Mouse (Mus musculus): ENCODE measurements around the gene Gm13278.

DNA sequence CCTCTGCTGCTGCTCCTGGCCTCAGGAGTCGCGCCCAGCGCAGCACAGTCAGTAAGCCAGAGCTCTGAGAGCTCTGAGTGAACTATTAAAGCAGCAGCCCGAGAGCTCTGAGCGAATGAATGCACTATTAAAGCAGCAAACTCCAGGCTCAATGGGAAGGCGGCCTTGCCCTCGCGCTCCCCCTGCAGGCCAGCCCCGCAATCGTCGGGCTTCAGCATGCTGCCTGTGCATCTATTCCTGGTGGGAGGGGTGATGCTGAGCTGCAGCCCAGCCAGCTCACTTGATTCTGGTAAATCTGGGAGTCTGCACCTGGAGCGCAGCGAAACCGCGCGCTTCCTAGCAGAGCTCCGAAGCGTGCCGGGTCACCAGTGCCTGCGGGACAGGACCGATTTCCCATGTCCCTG is 33.7 kb upstream of the Gm13278 start:
- peak; percentile 61 for TF ChIP-seq CTCF (IDR thresholded peaks at IDR 0.05; ENCODE audit: insufficient read depth, low read length)
- peak; percentile 52; the same call in 1 of the 2 replicates for TF ChIP-seq POLR2A (IDR thresholded peaks at IDR 0.05; ENCODE audit: borderline replicate concordance, extremely low read depth, low read depth, low read length)

Data from lung, adult 2 months (tissue).